Mouse (Mus musculus): ENCODE results near the gene Gpr82. TPM values are rescaled to one million over a fixed set of nuclear protein-coding genes. Genes with fewer than 3 reads are reported as not detected.

Gpr82 gene
- polyA plus RNA-seq, 1 experiment = not detected

DNA sequence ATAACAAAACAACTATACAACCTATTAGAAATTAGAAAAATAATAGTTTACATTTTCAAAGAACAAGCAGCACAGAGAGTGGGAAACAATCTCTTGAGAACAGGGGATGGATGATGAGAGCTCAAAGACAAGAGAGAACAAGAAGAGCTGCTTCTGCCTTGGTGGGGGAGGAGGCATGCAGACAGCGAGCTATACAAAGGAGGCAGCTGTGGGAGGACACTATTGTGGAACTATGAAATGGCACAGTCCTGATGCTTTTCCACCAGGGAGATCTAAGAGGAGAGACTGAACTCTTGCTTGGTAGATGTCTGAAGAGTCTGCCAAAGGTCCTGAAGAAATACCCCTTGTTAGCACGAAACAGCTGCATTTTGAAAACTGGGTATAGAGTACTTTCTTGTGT lies 27.2 kb downstream of the Gpr82 start:
- no peak for TF ChIP-seq CEBPB (IDR thresholded peaks at IDR 0.05; ENCODE audit: low read depth)
- no peak for TF ChIP-seq MAX (IDR thresholded peaks at IDR 0.05)
- no peak for TF ChIP-seq CTCF (IDR thresholded peaks at IDR 0.05; ENCODE audit: control insufficient read depth, insufficient read depth, insufficient read length)
- no peak for TF ChIP-seq FOSL1 (IDR thresholded peaks at IDR 0.05; ENCODE audit: insufficient read depth, low read length, poor library complexity, severe bottlenecking)
- no peak for TF ChIP-seq MYOD1 (IDR thresholded peaks at IDR 0.05; ENCODE audit: control insufficient read depth, insufficient read length, low read depth)
- Histone ChIP-seq H3ac (ENCODE audit: control insufficient read depth, insufficient read length, low read depth) (no peak overlapping the region), H3K79me3 (ENCODE audit: low read depth) (no peaks in the 10 kb centered on the region), H3K4me3 (ENCODE audit: insufficient read depth, poor library complexity, severe bottlenecking) (no peak overlapping the region), H3K27me3 (ENCODE audit: control insufficient read depth, insufficient read depth, insufficient read length) (no peaks in the 10 kb centered on the region), H3K79me2 (ENCODE audit: control insufficient read depth, insufficient read depth) (no peaks in the 10 kb centered on the region), H3K36me3 (ENCODE audit: control insufficient read depth, insufficient read depth) (no peaks in the 10 kb centered on the region)

DNA sequence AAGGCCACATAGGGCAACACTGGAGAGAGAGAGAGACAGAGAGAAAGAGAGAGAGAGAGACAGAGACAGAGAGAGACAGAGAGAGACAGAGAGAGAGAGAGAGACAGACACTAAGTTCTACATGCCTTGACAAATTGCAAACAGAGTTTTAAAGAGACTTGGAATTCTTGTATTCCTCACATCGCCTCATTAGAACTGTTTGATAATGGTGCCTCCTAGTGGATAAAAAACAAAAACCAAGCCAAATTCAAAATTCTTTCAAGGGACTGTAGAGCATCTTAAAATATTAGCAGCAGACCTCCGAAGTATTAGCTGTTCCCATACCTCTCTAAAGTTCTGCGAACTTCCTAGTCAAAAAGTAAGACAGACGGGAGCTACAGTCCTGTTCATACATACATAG lies 30.7 kb downstream of the Gpr82 start:
- H3K27me3 ChIP-seq (ENCODE audit: control insufficient read depth, insufficient read depth, insufficient read length) = no peaks in the 10 kb centered on the region
- no peak overlapping the region for H3ac ChIP-seq (ENCODE audit: control insufficient read depth, insufficient read length, low read depth)
- TF ChIP-seq MAX (IDR thresholded peaks at IDR 0.05) = no peak
- no peak for TF ChIP-seq MYOD1 (IDR thresholded peaks at IDR 0.05; ENCODE audit: control insufficient read depth, insufficient read length, low read depth)
- H3K79me3 ChIP-seq (ENCODE audit: low read depth) = no peaks in the 10 kb centered on the region
- no peaks in the 10 kb centered on the region for H3K79me2 ChIP-seq (ENCODE audit: control insufficient read depth, insufficient read depth)
- H3K36me3 ChIP-seq (ENCODE audit: control insufficient read depth, insufficient read depth) = no peaks in the 10 kb centered on the region
- H3K4me3 ChIP-seq (ENCODE audit: insufficient read depth, poor library complexity, severe bottlenecking) = no peak overlapping the region

DNA sequence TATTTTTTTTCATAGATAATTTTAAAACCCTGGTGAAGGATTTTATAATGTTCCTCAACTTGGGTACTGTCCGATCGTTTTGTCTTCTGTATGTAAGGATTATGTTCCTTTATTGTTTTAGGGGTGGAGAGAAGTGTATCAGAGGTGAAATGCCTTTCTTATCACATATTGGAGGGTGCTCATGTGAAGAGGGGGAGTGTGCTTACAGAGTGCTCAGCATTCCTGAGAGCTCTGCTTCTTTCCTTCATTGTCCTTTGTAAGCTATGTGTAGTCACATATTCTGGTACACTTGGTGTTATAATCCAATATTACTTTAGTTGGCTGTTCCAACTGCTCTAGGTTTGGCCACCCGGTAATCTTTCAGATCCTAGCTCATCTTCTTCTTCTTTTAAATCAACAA lies 39.5 kb downstream of the Gpr82 start:
- no peak for TF ChIP-seq MYOD1 (IDR thresholded peaks at IDR 0.05; ENCODE audit: control insufficient read depth, insufficient read length, low read depth)
- no peak for TF ChIP-seq CTCF (IDR thresholded peaks at IDR 0.05; ENCODE audit: control insufficient read depth, insufficient read depth, insufficient read length)
- TF ChIP-seq MAX (IDR thresholded peaks at IDR 0.05) = no peak
- no peak for TF ChIP-seq USF1 (IDR thresholded peaks at IDR 0.05; ENCODE audit: low read depth)
- no peak for TF ChIP-seq CEBPB (IDR thresholded peaks at IDR 0.05; ENCODE audit: low read depth)
- no peak for TF ChIP-seq FOSL1 (IDR thresholded peaks at IDR 0.05; ENCODE audit: insufficient read depth, low read length, poor library complexity, severe bottlenecking)

DNA sequence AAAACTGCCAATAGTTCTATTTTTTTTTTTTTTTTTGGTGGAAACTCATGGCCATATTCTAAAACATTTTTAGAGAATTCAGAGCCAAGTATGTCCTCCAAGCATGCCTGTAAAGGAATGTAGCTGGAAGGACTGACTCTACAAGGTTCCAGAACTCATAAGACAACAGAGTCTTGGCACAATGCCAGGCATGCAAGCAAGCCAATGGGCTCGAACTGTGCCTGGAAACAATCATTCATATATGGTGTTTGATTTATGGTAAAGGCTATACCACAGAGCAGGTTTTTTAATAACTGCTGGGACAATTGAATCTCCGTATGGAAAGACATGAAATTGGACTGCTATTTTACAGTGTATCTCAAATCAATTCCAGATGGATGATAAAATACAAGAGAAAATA lies 43.9 kb downstream of the Gpr82 start:
- no peaks in the 10 kb centered on the region for H3K79me3 ChIP-seq (ENCODE audit: low read depth)
- H3K27me3 ChIP-seq (ENCODE audit: control insufficient read depth, insufficient read depth, insufficient read length) = no peaks in the 10 kb centered on the region
- no peaks in the 10 kb centered on the region for H3K79me2 ChIP-seq (ENCODE audit: control insufficient read depth, insufficient read depth)
- H3ac ChIP-seq (ENCODE audit: control insufficient read depth, insufficient read length, low read depth) = no peak overlapping the region
- H3K36me3 ChIP-seq (ENCODE audit: control insufficient read depth, insufficient read depth) = no peaks in the 10 kb centered on the region
- TF ChIP-seq MYOG (IDR thresholded peaks at IDR 0.05; ENCODE audit: control insufficient read depth, extremely low read depth, insufficient read length) (no peak), CTCF (IDR thresholded peaks at IDR 0.05; ENCODE audit: control insufficient read depth, insufficient read depth, insufficient read length) (no peak), CEBPB (IDR thresholded peaks at IDR 0.05; ENCODE audit: low read depth) (no peak), MYOD1 (IDR thresholded peaks at IDR 0.05; ENCODE audit: control insufficient read depth, insufficient read length, low read depth) (no peak), MAX (IDR thresholded peaks at IDR 0.05) (no peak), FOSL1 (IDR thresholded peaks at IDR 0.05; ENCODE audit: insufficient read depth, low read length, poor library complexity, severe bottlenecking) (no peak), USF1 (IDR thresholded peaks at IDR 0.05; ENCODE audit: low read depth) (no peak)
- no peak overlapping the region for H3K4me3 ChIP-seq (ENCODE audit: insufficient read depth, poor library complexity, severe bottlenecking)

More for the DNA sequence above, 39.5 kb downstream of the Gpr82 start:
- Histone ChIP-seq H3K79me3 (ENCODE audit: low read depth) (no peaks in the 10 kb centered on the region), H3K36me3 (ENCODE audit: control insufficient read depth, insufficient read depth) (no peaks in the 10 kb centered on the region), H3K4me3 (ENCODE audit: insufficient read depth, poor library complexity, severe bottlenecking) (no peak overlapping the region), H3K27me3 (ENCODE audit: control insufficient read depth, insufficient read depth, insufficient read length) (no peaks in the 10 kb centered on the region), H3K79me2 (ENCODE audit: control insufficient read depth, insufficient read depth) (no peaks in the 10 kb centered on the region), H3ac (ENCODE audit: control insufficient read depth, insufficient read length, low read depth) (no peak overlapping the region)

DNA sequence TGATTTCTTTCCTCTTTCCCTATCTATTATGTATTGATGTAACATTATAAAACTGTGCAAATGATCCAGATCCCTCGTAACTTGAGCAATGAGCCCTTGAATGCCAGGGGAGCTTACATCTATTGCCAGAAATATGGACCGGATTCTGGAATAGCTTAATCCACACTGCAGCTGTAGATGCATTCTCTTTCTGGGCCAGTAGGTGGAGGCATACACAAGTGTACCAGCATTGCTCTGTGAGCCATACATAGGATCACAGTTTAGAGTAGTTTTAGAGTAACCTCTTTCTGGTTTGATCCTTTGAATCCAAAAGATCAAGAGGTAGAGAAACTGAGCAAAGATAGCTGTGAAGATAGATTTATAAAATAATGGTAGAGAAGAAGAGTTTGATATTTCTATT lies 49.0 kb downstream of the Gpr82 start:
- no peaks in the 10 kb centered on the region for H3K36me3 ChIP-seq (ENCODE audit: control insufficient read depth, insufficient read depth)
- no peaks in the 10 kb centered on the region for H3K79me3 ChIP-seq (ENCODE audit: low read depth)
- no peaks in the 10 kb centered on the region for H3K27me3 ChIP-seq (ENCODE audit: control insufficient read depth, insufficient read depth, insufficient read length)
- H3K79me2 ChIP-seq (ENCODE audit: control insufficient read depth, insufficient read depth) = no peaks in the 10 kb centered on the region
- no peak overlapping the region for H3ac ChIP-seq (ENCODE audit: control insufficient read depth, insufficient read length, low read depth)
- TF ChIP-seq FOSL1 (IDR thresholded peaks at IDR 0.05; ENCODE audit: insufficient read depth, low read length, poor library complexity, severe bottlenecking) (no peak), CTCF (IDR thresholded peaks at IDR 0.05; ENCODE audit: control insufficient read depth, insufficient read depth, insufficient read length) (peak; percentile 19)
- H3K4me3 ChIP-seq (ENCODE audit: insufficient read depth, poor library complexity, severe bottlenecking) = no peak overlapping the region

Small RNA genes lying within 50 kb of the gene (microRNA-seq; reads per million reads assigned to microRNA genes)
- not detected for gene Gm25246 (ENCODE audit: borderline microRNAs expressed)

Other genes starting within 250 kb of the Gpr82 start
- gene Nyx, start 195.3 kb upstream of the Gpr82 start, polyA plus RNA-seq (2012; fragmentation: generic; extraction: Trizol) = 0.01 TPM
- gene Gpr34, start 29.3 kb upstream of the Gpr82 start, polyA plus RNA-seq (2012; fragmentation: generic; extraction: Trizol) = 0.05 TPM
- gene Cask, start 190.0 kb downstream of the Gpr82 start, polyA plus RNA-seq (2012; fragmentation: generic; extraction: Trizol) = 9.2 TPM